Mouse (Mus musculus) neural tube, embryonic 11.5 days (tissue): ENCODE data around the gene Tmem132a. TPM values are rescaled to one million over a fixed set of nuclear protein-coding genes. Genes with fewer than 3 reads are reported as not detected.

Experiments
- ATAC-seq: fragments of 200-750 bp; cut with Nextera tagmentation; 2 replicates; pipeline ENCODE4 v1.8.0; 2017; ENCODE audit warnings: moderate number of reproducible peaks, mild to moderate bottlenecking, moderate TSS enrichment, moderate library complexity; ENCODE audit not compliant: insufficient read depth, low FRiP score, low TSS enrichment
- DNase-seq: peaks from one replicate; pipeline ENCODE4 v3.0.0-alpha.2; 2015; ENCODE audit warnings: low spot score
- H3K27ac ChIP-seq: fragments of 300-500 bp; sonication (generic); 2 replicates; pipeline ENCODE4 v1.5.1; 2014; ENCODE audit warnings: low read depth, mild to moderate bottlenecking, low read length
- H3K27me3 ChIP-seq: fragments of 300-500 bp; sonication (generic); 2 replicates; pipeline ENCODE4 v1.6.1; 2014; ENCODE audit warnings: mild to moderate bottlenecking, low read length, mixed read lengths; ENCODE audit not compliant: control insufficient read depth, insufficient read depth
- H3K36me3 ChIP-seq: fragments of 300-500 bp; sonication (generic); 2 replicates; pipeline ENCODE4 v1.6.1; 2014; ENCODE audit warnings: mild to moderate bottlenecking, low read length, moderate library complexity, mixed read lengths; ENCODE audit not compliant: control insufficient read depth, insufficient read depth
- H3K4me1 ChIP-seq: fragments of 300-500 bp; sonication (generic); 2 replicates; pipeline ENCODE4 v1.6.1; 2014; ENCODE audit warnings: low read length, mixed read lengths; ENCODE audit not compliant: control insufficient read depth, insufficient read depth
- H3K4me2 ChIP-seq: fragments of 300-500 bp; sonication (generic); 2 replicates; pipeline ENCODE4 v1.6.1; 2014; ENCODE audit warnings: low read depth, mild to moderate bottlenecking, moderate library complexity
- H3K4me3 ChIP-seq: fragments of 300-500 bp; sonication (generic); 2 replicates; pipeline ENCODE4 v1.5.1; 2014; ENCODE audit warnings: low read depth, low read length
- H3K9ac ChIP-seq: fragments of 300-500 bp; sonication (generic); 2 replicates; pipeline ENCODE4 v1.6.1; 2014; ENCODE audit warnings: mild to moderate bottlenecking, low read length
- H3K9me3 ChIP-seq: fragments of 300-500 bp; sonication (generic); 2 replicates; pipeline ENCODE4 v1.6.1; 2016; ENCODE audit warnings: low read length; ENCODE audit not compliant: control insufficient read depth
- WGBS: fragments of 180-500 bp; shearing (Covaris S2); extraction: QIAGEN DNeasy Blood & Tissue Kit; methylation state at CpG from one replicate; pipeline ENCODE4 v1.1.7; 2014; 5-methylcytosine and 5-hydroxymethylcytosine counted together
- polyA plus RNA-seq: library from polyadenylated mRNA; unstranded; fragments of >200 nt; fragmentation: Nextera tagmentation; extraction: Ambion mirVana; gene quantifications from 2 replicates; pipeline ENCODE4 v1.2.1, GENCODE M21; 2014

Gene Tmem132a
- 82.6 and 85.5 TPM in 2 replicates for polyA plus RNA-seq

DNA sequence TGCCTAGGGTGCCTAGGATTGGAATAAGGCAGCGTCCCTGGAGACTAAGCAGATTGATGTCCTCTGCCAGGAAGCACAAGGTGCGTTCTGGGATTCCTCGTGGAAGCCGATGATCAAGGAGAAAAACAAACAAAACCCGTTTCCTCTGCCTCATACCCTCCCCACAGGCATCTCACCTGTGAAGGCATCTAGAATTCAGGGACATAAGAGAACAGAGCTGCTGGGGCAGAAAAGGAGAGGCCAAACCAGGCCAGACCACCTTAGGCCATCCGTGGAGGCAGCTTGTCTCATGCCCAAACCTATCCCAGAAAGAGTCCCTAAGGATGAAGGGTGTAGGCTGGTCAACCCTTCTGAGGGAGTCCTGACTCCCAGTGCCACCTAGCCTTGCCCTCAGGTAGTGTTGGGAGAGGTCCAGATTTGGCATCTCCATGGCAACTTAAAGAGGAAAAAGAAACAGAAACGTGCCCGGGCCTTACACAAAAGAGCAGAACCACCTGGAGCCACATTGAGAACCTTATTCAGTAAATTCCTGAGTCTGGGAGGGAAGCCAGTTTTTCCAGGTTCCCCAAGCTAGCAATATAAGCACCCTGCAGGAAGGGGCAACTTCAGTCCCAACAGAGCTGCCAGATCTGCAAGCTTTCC, at the start of gene Tmem132a:
TSS of gene Tmem132a (minus strand) at position 55 of the 642 bp plus-strand sequence.
- H3K36me3 ChIP-seq: peaks cover 28% of the 10 kb centered on the region
- peaks cover 9% of the 10 kb centered on the region for H3K4me1 ChIP-seq
- H3K27ac ChIP-seq: peak within 1 kb of the TSS; percentile 89
- no peaks in the 10 kb centered on the region for H3K27me3 ChIP-seq
- no peaks in the 10 kb centered on the region for H3K9me3 ChIP-seq
- DNase-seq (no peak), ATAC-seq (peak; percentile 24)
- H3K9ac ChIP-seq: peak within 1 kb of the TSS; percentile 95
- WGBS: 3% methylated on average over 8 of the region's 8 CpGs
- peak within 1 kb of the TSS; percentile 85 for H3K4me3 ChIP-seq
- peak within 1 kb of the TSS; percentile 91 for H3K4me2 ChIP-seq

DNA sequence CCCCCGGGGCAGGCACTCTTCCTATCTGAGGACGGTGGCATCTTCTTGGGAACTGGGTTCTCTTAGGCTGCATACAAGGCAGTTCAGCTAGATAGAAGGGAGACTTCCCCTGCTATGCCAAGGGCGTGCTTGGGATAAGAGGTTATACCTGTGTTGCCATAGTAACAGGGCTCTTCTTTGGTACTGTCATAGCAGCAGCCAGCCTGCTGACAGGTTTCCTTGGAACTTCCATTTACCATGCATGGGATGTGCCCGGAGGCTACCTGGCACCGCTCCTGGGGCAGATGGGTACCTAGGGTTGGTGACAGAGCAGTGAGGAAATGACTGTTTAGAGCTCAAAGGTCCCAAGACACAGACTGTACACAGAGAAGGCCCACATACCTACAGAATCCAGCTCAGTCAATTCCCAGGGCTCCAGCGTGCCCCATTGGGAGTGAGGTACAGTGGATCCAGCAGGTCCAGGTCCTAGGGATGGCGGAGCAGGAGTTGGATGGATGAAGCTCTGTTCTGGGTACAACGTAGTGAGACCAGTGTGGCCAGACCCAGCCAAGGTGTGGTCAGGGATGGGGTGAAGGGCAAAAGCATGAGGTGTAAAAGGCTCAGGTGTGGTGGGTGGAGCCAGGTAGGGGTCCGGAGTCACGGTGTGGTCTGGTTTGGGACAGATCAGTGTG, 48.7 kb upstream of the Tmem132a start:
- Histone ChIP-seq H3K36me3 (no peaks in the 10 kb centered on the region), H3K4me3 (no peak overlapping the region), H3K9ac (no peak overlapping the region), H3K27ac (no peak overlapping the region), H3K9me3 (no peaks in the 10 kb centered on the region), H3K4me2 (no peak overlapping the region), H3K27me3 (no peaks in the 10 kb centered on the region), H3K4me1 (no peaks in the 10 kb centered on the region)
- ATAC-seq (no peak; the same call in 1 of the 2 replicates), DNase-seq (no peak)
- 90% methylated on average over 10 of the region's 10 CpGs for WGBS

DNA sequence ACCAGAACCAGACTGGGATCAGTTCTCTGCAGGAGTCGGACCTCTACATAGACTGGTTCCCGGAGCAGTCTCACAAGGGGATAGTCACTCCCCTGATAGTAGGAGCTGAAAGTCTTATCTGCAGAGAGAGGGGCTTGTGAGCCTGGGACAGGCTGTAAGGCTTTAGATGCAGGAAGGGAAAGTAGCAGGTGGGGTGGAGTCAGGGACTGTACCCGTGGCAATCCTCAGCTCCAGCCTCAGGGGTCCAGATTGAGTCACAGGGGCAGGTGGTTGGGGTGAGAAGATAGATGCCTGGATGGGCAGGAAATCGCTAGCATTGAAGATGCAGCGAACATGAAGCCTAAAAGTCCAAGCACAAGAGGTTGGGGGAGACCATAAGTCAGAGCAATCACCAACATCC, 46.8 kb upstream of the Tmem132a start:
- Histone ChIP-seq H3K36me3 (no peaks in the 10 kb centered on the region), H3K9ac (no peak overlapping the region), H3K4me1 (no peaks in the 10 kb centered on the region), H3K4me3 (no peak overlapping the region), H3K27ac (no peak overlapping the region), H3K4me2 (no peak overlapping the region), H3K9me3 (no peaks in the 10 kb centered on the region), H3K27me3 (no peaks in the 10 kb centered on the region)
- 64% methylated on average over 5 of the region's 5 CpGs for WGBS
- no peak for DNase-seq
- no peak for ATAC-seq

- Histone ChIP-seq H3K4me2 (no peak overlapping the region), H3K4me3 (no peak overlapping the region), H3K9ac (no peak overlapping the region), H3K36me3 (no peaks in the 10 kb centered on the region), H3K4me1 (no peaks in the 10 kb centered on the region), H3K9me3 (no peaks in the 10 kb centered on the region), H3K27ac (no peak overlapping the region), H3K27me3 (no peaks in the 10 kb centered on the region)
- DNase-seq (no peak), ATAC-seq (no peak)
- 86% methylated on average over 2 of the region's 2 CpGs for WGBS
Observed at GRCm38 (mm10) chr19:10914870-10915269, 45.1 kb upstream of the Tmem132a start.

DNA sequence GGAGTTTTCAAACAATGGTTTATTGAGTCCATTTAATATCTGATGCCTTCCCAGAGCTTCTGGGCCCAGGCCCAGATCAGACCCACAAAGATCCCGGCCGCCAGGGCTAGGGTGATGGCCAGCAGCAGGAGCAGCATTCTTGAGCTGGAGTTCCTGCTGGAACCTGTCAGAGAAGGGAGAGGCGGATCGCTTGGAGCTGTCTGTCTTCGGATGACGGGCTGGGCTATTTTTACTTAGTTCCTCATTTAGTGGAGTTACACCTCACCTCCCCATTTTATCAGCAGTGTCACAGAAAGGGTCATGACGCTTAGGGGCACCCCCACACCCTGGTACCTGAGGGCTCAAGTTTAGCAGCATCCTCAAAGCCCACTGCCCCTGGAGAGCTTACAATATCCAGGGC, 44.6 kb upstream of the Tmem132a start:
- Histone ChIP-seq H3K27me3 (no peaks in the 10 kb centered on the region), H3K36me3 (no peaks in the 10 kb centered on the region), H3K9ac (no peak overlapping the region), H3K4me2 (no peak overlapping the region), H3K27ac (no peak overlapping the region), H3K4me3 (no peak overlapping the region), H3K9me3 (no peaks in the 10 kb centered on the region), H3K4me1 (no peaks in the 10 kb centered on the region)
- DNase-seq (no peak), ATAC-seq (no peak)
- WGBS: 77% methylated on average over 7 of the region's 7 CpGs

- Histone ChIP-seq H3K4me3 (no peak overlapping the region), H3K4me2 (no peak overlapping the region), H3K27me3 (no peaks in the 10 kb centered on the region), H3K9ac (no peak overlapping the region), H3K9me3 (no peaks in the 10 kb centered on the region), H3K4me1 (no peaks in the 10 kb centered on the region), H3K36me3 (peaks cover 3% of the 10 kb centered on the region), H3K27ac (no peak overlapping the region)
- WGBS: 88% methylated on average over 6 of the region's 6 CpGs
- ATAC-seq: no peak
- no peak for DNase-seq
Observed at GRCm38 (mm10) chr19:10909087-10909721, 39.5 kb upstream of the Tmem132a start.

- peak; percentile 55 for DNase-seq
- Histone ChIP-seq H3K27me3 (no peaks in the 10 kb centered on the region), H3K27ac (no peak overlapping the region), H3K4me3 (no peak overlapping the region), H3K4me1 (no peaks in the 10 kb centered on the region), H3K4me2 (no peak overlapping the region), H3K9ac (no peak overlapping the region), H3K9me3 (no peaks in the 10 kb centered on the region), H3K36me3 (peaks cover 13% of the 10 kb centered on the region)
- WGBS: 63% methylated on average over 3 of the region's 3 CpGs
- peak; percentile 31; the same call in 1 of the 2 replicates for ATAC-seq
Observed at GRCm38 (mm10) chr19:10907891-10908290, 38.2 kb upstream of the Tmem132a start.

DNA sequence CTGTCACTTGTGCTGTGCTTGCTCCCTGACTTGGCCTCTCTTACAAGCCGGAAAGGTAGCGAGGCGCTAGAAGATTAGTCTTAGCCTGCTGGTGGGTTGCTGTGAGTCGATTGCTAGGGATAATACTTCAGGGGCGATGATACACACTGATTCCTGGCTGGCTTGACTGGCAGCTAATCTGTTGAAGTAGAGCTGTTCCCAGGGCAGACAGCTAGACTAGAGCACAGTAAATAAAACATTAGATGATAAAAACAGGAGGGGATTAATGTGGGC, 35.9 kb upstream of the Tmem132a start:
- Histone ChIP-seq H3K9ac (no peak overlapping the region), H3K27ac (no peak overlapping the region), H3K9me3 (no peaks in the 10 kb centered on the region), H3K4me3 (no peak overlapping the region), H3K27me3 (no peaks in the 10 kb centered on the region), H3K36me3 (peaks cover 19% of the 10 kb centered on the region), H3K4me1 (no peaks in the 10 kb centered on the region), H3K4me2 (no peak overlapping the region)
- ATAC-seq (no peak), DNase-seq (no peak)
- 92% methylated on average over 5 of the region's 5 CpGs for WGBS
